Mouse (Mus musculus): ENCODE measurements around the gene Vmn1r189. TPM values are rescaled to one million over a fixed set of nuclear protein-coding genes. Genes with fewer than 3 reads are reported as not detected.
"Not testable (repeated sequence)": the region's sequence is repeated elsewhere in the genome, so short reads cannot be mapped to it uniquely, and the experiment has no call there.

Gene Vmn1r189
- not detected for polyA plus RNA-seq (2017; shearing (Covaris generic))

- not testable (repeated sequence) for ATAC-seq
Measured at GRCm38 (mm10) chr13:22105724-22106123, at the start of gene Vmn1r189. Gene Vmn1r189, minus strand, starts transcription at chr13:22105824.

GRCm38 (mm10) chr13:22136495-22137293 is 31.1 kb upstream of the Vmn1r189 start:
- not testable (repeated sequence) for ATAC-seq

GRCm38 (mm10) chr13:22084140-22084539 is 21.5 kb downstream of the Vmn1r189 start, which contains the start of gene Vmn1r188:
Gene Vmn1r188, plus strand, starts transcription at chr13:22084440.
- not testable (repeated sequence) for ATAC-seq

GRCm38 (mm10) chr13:22063468-22063867 is 42.2 kb downstream of the Vmn1r189 start:
- no peak for ATAC-seq

- ATAC-seq, result no peak
Measured at GRCm38 (mm10) chr13:22061422-22061821, 44.2 kb downstream of the Vmn1r189 start.

GRCm38 (mm10) chr13:22053754-22054153 is 51.9 kb downstream of the Vmn1r189 start:
- no peak for ATAC-seq

GRCm38 (mm10) chr13:22051523-22051859 is 54.1 kb downstream of the Vmn1r189 start:
- ATAC-seq, result no peak

GRCm38 (mm10) chr13:22050591-22051522 is 54.8 kb downstream of the Vmn1r189 start:
- ATAC-seq, result peak; percentile 87

Other genes with a start within 250 kb of the Vmn1r189 start
- not detected for gene Zfp184, start 160.7 kb downstream of the Vmn1r189 start, polyA plus RNA-seq (2017; shearing (Covaris generic))
- not detected for gene Pom121l2, start 124.6 kb downstream of the Vmn1r189 start, polyA plus RNA-seq (2017; shearing (Covaris generic))
- under 1 TPM; 0.19 to 0.48 TPM for gene Prss16, start 96.1 kb downstream of the Vmn1r189 start, polyA plus RNA-seq (2017; shearing (Covaris generic))
- 100 to 1,000 TPM in 1 of 2 experiments, not detected in 1; 174 TPM for gene Hist1h2ah, start 70.3 kb downstream of the Vmn1r189 start, polyA plus RNA-seq (2017; shearing (Covaris generic))
- gene Hist1h2bk, start 70.0 kb downstream of the Vmn1r189 start, polyA plus RNA-seq (2017; shearing (Covaris generic)), result 1 to 10 TPM; 2.6 to 4.2 TPM
- 10 to 100 TPM in 1 of 2 experiments, 1 to 10 TPM in 1; 5.9 to 14.6 TPM for gene Hist1h4i, start 64.5 kb downstream of the Vmn1r189 start, polyA plus RNA-seq (2017; shearing (Covaris generic))
- gene Hist1h2ag, start 62.9 kb downstream of the Vmn1r189 start, polyA plus RNA-seq (2017; shearing (Covaris generic)), result not detected
- gene Hist1h2bj, start 62.6 kb downstream of the Vmn1r189 start, polyA plus RNA-seq (2017; shearing (Covaris generic)), result 10 to 100 TPM in 1 of 2 experiments, 1 to 10 TPM in 1; 4.4 to 13.9 TPM
- not detected for gene Vmn1r188, start 21.4 kb downstream of the Vmn1r189 start, polyA plus RNA-seq (2017; shearing (Covaris generic))
- gene Vmn1r191, start 78.1 kb upstream of the Vmn1r189 start, polyA plus RNA-seq (2017; shearing (Covaris generic)), result not detected
- gene Vmn1r192, start 85.3 kb upstream of the Vmn1r189 start, polyA plus RNA-seq (2017; shearing (Covaris generic)), result not detected
- not detected for gene Vmn1r193, start 117.3 kb upstream of the Vmn1r189 start, polyA plus RNA-seq (2017; shearing (Covaris generic))
- not detected for gene Vmn1r194, start 138.4 kb upstream of the Vmn1r189 start, polyA plus RNA-seq (2017; shearing (Covaris generic))
- gene Vmn1r195, start 164.7 kb upstream of the Vmn1r189 start, polyA plus RNA-seq (2017; shearing (Covaris generic)), result not detected
- gene Vmn1r196, start 184.1 kb upstream of the Vmn1r189 start, polyA plus RNA-seq (2017; shearing (Covaris generic)), result not detected
- under 1 TPM in 1 of 2 experiments, not detected in 1; 0.08 TPM for gene Vmn1r197, start 218.8 kb upstream of the Vmn1r189 start, polyA plus RNA-seq (2017; shearing (Covaris generic))
- gene Vmn1r198, start 244.5 kb upstream of the Vmn1r189 start, polyA plus RNA-seq (2017; shearing (Covaris generic)), result under 1 TPM in 1 of 2 experiments, not detected in 1; 0.07 TPM